Mouse (Mus musculus) 3134 (cell line): ENCODE measurements around the gene Rtn3.
"Not testable (repeated sequence)": the region's sequence is repeated elsewhere in the genome, so short reads cannot be mapped to it uniquely, and the experiment has no call there.

Experiments used
- DNase-seq: peaks from one replicate; pipeline ENCODE4 v3.0.0-alpha.2; 2011; ENCODE audit warnings: low spot score; ENCODE audit not compliant: insufficient read length; ENCODE audit errors: extremely low read depth

Gene Rtn3

DNA sequence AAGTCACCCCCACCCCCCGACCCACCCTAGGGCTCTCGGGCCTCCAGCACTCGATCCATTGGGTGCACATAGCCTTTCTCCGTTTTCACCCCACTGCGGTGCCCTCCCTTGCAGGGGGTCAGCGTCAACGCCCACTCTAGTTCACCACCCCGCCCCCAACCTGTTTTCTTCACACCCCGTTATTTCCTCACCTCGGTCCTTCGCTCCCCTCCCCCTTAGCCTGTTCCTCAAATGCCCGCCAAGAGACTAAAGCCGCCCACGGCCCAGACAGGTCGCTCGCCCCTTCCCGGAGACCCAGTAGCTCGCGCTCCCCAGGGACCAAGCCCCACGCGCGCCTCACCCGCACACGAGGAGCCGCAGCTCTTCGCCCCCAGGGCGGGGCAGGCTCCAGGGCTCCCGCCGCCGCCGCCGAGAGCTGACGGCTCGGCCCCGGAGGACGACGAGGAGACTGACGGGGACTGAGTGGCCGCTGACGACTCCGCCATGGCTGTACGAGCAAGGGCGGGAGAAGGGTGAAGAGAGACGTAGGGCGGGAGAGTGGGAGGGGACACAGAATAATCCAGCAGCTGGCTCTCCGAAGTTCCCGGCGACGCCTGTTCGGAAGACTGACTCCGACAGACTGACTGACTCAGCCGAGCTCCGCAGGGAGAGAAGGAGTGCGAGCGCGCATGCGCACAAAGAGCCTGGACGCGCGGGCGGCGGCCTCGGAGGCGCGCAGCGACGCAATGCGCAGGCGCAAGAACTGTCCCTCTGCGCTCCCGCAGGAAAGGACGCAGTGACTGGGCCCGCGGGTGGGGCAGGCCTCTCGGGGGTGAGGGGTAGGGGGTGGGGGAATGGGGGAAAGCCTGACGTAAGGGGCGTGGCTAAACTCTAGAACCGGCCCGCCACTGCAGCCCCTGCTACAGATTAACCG lies at the start of gene Rtn3:
Rtn3 (minus strand) TSS at position 683 of the 913 bp plus-strand sequence.
- DNase-seq, result peak; percentile 99

DNA sequence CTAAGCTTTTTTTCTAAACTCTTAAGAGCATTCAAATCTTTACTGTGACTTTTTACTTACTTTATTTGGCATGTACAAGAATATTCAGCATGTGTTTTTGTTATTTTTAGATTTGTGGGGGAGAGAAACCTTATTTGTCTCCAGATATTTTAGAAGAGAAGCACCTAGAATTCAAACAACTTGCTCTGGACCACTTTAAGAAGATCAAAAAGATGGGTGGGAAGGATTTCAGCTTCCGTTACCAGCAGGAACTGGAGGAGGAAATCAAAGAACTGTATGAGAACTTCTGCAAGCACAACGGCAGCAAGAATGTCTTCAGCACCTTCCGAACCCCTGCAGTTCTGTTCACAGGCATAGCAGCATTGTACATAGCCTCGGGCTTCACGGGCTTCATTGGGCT lies 48.8 kb upstream of the Rtn3 start:
- no peak for DNase-seq

DNA sequence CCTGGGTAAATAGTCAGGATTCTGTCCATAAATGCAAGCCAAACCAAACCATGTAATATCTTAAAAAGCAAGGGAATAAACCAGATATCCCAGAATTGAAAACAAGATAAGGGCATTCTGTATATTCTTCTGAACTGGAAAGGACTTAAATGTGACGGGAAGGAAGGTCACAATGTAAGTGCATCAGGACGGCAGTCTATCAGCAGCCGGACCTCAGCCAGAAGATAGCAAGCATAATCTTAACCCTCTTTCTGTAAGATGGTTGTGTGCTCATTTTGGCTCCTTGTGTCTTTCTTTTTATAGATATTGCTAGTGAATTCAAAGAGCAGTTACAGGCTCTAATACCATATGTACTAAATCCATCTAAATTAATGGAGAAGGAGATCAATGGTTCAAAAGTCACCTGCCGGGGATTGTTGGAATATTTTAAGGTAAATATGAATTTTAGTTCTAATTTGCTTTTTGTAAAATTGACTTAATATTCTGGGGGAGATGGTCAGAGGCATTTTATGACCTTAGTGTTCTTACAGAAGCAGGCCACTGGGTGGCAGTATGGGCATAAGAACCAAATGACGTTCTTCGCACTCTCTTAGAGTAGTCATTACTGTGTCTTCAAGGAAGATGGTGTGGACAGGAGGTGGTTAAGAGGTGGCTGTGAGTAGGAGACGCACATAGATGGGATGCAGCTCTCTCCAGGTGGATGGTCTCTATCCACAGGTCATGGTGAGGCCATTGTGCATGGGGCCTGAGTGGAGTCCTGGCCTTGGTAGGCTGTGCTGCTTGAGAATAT lies 45.8 kb upstream of the Rtn3 start:
- no peak for DNase-seq

DNA sequence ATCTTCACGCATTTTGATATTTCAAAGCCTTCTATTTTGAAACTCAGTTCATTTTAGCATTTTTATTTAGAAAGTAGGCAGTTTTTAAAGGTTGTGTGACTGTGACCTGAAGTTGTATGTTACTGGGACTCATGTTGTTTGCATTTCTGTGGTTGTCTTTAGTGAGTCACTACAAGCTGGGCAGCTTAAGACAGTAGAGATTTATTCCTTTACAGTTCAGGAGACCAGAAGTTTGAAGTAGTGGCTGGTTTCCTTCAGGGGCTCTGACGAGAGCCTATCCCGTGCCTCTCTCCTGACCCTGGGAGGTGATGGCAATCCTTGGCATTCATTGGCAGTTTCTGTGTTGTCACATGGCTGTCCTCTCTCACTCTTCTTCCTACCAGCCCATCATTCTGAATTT lies 41.8 kb upstream of the Rtn3 start:
- DNase-seq, result no peak

DNA sequence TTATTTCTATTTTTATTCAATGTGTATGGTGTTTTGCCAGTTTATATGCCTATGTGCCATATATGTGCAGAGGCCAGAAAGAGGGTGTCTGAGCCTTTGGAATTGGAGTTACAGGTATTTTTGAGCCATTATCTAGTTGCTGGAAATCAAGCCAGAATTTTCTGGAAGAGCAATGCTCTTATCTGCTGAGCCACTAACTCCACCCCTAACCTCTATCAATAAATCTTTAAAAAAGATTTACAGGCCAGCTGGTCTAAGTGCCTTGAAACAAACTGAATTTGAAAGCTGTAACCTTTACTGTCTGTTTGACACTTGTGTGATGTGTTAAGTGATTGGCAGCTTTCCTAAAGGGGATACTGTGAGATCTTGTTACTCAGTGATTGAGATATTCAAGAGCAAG lies 40.7 kb upstream of the Rtn3 start:
- DNase-seq, result no peak

DNA sequence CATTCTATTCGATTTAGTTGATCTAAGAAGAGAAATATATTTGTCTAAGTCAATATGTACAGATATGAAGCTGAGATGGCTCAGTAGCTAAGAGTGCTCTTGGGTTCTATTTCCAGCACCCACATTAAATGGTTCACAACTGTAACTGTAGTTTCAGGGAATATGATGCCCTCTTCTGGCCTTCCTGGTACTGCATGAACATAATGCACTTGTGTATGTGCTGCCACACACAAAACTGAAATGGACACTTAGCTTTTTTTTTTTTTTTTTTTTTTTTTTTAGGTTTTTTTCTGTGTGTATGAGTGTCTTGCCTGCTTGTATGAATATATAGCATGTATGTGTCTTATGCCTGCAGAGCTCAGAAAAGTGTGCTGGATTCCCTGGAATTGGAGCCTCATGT lies 40.2 kb upstream of the Rtn3 start:
- no peak for DNase-seq

DNA sequence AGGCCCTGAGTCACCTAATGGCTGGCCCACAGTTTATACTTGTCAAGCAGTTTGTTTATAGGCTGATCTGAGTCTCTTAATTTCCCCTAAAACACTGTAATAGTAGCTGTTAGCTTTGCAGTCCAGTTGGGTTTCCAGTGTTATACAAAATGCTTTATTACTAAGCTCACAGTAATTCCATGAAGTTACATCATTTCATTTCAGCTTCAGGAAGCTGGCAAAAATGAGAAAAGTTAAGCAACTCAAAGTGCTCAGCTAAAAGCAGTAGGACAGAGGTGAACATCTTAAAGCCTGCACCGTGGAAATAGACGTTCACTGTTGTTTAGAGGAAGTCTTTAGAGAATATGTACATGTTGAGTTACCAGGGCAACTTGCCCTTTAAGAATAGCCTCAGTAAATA lies 39.8 kb upstream of the Rtn3 start:
- DNase-seq, result no peak

DNA sequence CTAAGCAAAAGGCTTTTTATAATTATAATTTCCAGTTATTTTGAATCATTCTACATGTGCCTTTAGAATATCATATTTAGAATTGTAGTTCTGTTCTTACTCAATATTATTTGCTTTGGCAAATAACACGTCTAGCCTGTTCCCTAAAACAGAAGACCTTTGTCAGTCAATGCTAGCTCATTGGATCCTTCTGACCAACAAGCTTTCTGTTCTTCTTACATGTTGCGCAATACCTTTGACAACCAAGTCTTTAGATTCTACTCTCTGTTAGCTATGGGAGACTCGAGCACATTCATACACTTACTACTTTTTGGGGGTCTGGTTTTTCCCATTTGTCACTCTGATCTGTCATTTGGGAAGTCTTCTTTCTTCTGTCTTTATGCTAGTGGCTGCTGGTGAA lies 38.5 kb upstream of the Rtn3 start:
- DNase-seq, result no peak

DNA sequence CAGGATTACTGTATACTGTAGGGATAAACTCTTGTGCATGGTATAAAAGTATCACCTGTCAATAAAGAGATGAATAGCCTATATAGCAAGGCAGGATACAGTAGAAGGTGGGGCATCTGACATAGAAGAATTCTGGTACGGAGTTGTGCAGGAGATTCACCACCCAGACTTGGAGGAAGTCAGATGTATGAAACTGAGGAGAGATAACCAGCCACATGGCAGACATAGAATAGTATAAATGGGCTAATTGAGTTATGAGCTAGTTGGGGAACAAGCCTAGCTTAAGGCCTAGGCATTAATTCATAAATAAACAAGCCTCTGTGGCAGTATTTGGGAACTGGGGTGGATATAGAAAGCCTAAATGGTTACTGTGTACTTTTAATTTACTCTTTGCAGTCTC lies 33.4 kb upstream of the Rtn3 start:
- DNase-seq, result no peak

DNA sequence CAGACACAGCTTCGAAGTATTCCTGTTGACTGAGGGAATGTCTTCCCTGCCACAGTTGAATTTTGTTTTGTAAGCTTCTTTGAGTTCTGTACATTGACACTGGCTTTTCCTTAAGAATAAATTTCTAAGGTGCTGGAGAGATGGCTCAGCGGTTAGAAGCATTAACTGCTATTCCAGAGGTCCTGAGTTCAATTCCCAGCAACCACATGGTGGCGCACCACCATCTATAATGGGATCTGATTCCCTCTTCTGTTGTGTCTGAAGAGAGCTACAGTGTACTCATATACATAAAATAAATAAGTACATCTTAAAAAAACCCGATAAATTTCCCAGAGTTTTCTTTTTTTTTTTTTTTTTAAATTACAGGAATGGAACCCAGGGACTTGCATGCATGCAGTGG lies 24.9 kb upstream of the Rtn3 start:
- no peak for DNase-seq

DNA sequence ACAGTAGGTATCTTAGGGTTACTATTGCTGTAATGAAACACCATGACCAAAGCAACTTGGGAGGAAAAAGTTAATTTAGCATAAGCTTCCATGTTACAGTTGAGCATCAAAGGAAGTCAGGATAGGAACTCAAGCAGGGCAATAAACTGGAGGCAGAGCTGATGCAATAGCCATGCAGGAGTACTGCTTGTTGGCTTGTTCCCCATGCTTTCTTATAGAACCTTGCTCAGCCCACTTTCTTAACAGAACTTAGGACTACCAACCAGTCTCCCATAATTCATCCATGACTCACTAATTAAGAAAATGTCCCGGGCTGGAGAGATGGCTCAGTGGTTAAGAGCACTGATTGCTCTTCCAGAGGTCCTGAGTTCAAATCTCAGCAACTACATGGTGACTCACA lies 23.2 kb upstream of the Rtn3 start:
- DNase-seq, result no peak

DNA sequence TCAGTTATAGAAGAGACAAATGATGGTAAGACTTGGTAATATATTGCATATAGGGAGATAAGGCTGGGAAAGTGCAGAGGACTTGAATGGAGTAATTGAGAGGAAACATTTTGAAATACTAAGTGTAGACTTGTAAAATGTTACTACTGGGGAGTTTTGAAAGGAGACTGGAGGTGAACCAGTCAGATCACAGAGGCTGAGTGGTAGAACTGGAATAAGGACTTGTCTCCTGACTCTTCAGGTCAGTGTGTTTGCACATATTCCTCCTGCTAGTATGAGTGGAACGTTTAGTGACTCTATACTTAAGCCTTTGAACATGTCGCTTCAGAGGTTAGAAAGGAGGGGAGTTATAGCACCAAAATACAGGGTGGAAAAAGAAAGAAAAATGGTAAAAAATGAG lies 19.4 kb upstream of the Rtn3 start:
- no peak for DNase-seq

DNA sequence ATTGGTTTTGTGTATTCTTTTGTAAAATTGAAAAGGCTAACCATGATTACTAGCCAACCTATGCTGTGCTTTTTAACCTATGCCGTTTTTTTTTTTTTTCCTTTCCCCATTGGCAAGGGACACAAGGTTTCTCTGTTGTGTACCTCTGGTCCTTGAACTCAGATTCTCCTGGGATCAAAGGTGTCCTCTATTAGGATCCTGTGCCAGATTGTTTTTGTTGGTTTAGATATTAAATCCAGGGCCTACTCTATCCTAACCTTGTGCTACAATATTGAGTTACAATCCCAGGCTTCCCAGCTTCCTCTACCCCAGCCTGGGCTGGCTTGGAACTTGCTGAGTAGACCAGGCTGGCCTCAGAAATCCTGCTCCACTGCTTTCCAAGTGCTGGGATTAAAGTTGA lies 17.6 kb upstream of the Rtn3 start:
- DNase-seq, result no peak

DNA sequence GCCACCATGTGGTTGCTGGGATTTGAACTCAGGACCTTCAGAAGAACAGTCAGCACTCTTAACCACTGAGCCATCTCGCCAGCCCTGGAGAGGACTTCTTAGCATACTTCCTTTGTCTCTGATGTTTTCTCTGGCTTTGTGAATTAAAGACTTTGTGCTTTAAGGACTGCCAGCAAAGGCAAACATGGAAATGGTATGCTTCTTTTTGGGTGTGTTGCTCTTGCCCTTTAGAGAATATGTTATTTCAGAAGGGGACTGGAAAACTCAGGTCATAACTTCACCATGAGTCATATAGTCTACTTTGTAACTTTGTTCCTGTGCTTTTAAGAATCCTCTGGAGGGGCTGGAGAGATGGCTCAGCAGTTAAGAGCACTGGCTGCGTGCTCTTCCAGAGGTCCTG lies 15.7 kb upstream of the Rtn3 start:
- peak; percentile 77 for DNase-seq

DNA sequence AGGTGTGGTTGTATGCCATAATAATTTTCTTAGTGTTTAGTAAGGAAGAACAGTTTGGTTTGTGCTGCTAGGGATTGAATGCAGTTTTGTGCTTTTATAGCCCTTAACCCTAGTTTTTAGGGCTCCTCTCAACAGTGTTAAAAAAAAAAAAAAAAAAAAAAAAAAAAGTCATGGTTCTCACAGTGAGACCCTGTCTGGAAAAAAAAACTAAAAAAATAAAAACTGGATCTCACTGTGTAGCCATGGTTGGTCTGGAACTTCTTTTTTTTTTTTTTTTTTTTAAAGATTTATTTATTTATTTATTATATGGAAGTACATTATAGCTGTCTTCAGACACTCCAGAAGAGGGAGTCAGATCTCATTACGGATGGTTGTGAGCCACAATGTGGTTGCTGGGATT lies 13.0 kb upstream of the Rtn3 start:
- DNase-seq, result not testable (repeated sequence)

DNA sequence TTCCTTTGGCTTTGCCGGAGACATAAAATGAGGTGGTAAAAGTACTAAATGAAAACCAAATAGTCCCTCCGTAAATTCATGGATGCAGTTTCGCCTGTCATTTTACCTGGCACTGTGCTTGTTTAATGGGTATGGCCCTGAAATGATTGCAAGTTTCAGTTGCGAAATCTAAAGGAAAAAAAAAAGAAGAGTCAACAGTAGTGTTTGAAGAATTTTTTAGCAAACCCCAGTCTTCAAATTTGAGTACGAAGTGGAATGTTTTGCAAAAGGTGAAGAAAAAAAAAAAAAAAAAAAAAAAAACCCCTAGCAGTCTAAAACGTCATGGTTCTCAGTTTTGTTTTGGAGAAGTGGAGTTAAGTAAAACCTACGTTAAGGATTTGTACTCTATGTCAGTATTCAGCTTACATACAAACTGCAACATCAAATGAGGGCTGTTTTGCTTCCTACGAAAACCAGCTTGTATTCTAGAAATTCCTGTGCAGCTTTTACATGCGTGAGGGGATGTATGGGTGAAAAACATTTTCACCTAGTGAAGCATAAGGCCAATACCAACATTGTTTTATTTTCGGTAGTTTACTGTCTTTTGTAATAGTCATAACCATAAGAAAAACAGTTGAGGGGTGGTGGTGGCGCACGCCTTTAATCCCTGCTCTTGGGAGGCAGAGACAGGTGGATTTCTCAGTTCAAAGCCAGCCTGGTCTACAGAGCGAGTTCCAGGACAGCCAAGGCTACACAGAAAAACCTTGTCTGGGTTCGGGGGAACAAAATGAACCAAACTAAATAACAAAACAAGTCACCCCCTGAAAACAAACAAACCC lies 12.3 kb upstream of the Rtn3 start:
- peak; percentile 29 for DNase-seq

DNA sequence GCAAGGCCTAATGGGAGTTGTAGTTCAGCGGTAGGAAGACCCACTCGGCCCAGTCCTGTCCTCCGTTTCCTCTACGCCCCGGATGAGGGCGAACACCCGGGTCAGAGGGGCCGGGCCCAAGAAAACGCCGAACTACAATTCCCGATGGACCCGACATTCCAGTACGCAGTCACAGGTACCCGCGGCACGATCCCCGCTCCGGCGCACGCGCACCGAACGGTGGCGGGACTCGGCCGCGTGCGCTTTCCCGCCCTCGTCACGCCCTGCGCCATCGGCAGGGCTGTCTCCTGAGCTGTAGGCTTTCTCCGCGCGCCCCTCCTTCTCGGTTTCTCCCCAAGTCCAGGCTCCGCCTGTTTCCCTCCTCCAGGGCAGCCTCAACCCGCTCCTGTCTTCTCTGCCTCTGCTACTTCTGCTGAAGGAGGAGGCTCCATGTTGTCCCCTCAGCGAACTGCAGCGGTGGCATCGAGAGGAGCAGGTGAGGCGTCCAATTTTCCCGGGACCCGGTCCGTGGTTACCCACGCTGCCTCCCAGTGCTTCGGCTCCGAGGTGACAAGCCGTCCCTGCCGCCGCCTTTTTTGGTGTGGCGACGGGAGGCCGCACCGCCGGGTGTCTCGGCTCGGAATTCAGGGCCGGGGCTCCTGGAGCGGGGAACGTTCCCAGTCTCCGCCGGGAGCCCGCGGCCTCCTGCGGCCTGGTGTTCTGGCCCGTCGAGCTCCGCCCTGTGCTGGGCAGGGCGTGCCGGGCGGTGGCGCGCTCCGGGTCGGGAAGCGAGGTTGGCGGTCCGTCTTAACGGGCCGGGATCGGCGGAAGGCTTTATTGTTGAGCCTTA lies 11.3 kb upstream of the Rtn3 start:
- DNase-seq, result peak; percentile 98

DNA sequence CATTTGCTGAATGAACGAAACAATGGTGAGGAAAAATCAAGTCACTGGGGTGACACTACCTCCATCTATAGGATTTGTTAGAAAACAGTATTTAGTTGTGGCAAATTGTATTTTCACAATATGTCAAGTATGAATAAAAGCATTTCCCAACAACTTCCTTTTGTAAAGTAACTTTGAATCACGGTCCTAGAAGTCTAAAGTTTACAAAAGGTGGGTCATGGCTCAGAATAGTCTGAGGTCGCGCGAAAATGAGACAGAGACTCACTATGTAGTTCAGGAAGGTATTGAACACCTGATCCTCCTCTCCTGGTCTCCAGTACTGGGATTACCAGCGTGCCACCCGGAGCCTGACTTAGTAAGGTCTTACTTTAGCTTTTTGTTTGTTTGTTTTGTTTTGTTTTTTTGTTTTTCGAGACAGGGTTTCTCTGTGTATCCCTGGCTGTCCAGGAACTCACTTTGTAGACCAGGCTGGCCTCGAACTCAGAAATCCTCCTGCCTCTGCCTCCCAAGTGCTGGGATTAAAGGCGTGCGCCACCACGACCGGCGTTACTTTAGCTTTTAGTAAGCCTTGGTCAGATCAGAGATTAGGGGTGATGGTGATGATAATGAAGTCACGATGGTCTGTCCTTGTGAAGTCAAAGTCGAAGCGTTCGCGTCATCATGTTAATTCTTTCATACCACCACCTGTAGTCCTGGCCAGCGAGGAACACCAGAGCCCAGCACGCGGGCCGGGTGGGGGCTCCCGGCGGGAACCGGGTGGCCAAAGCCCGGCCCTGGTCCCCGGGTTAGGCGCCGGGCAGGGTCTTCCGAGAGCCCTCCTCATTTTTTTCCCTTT lies 10.5 kb upstream of the Rtn3 start, which contains the start of gene Atl3:
Atl3 (plus strand) TSS at position 689 of the 835 bp plus-strand sequence.
- DNase-seq, result no peak

DNA sequence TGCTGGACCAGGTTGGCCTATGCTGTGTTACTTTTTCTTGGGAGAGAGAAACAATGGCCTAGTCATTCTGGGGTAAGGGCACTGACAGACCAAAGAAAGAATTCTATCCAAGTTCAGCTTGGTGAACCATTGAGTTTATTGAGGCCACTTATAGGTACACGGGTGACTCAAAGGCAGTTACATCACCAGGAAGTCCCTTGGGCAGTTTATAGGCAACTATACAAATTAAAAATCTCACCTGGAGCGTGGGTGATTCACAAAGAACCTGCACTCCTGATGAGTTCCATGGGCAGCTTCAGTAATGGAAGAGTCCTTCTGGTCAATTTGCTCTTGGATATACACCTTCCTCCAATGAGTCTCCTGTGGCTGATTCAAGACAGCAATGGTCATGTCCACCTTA lies 9.6 kb upstream of the Rtn3 start:
- DNase-seq, result no peak
